Mouse (Mus musculus) spleen, adult 2 months (tissue): Measurements from ENCODE around the gene Desi1. TPM values are rescaled to one million over a fixed set of nuclear protein-coding genes. Genes with fewer than 3 reads are reported as not detected.

Experiments used
- DNase-seq, 2 experiments: peaks; one replicate each; pipeline versions ENCODE4 v3.0.0 to v3.0.0-alpha.2; 2012 to 2021; ENCODE audit warnings: low spot score in 2 of 2, low read depth in 1 of 2
- H3K27ac ChIP-seq: fragments of 200-500 bp; 2 replicates; pipeline ENCODE4 v1.5.1; 2012; ENCODE audit warnings: low read length, inconsistent platforms; ENCODE audit not compliant: insufficient read depth
- H3K27me3 ChIP-seq: fragments of 200-500 bp; 2 replicates; pipeline ENCODE4 v1.6.1; 2012; ENCODE audit warnings: mild to moderate bottlenecking, moderate library complexity, low read length, inconsistent platforms; ENCODE audit not compliant: control insufficient read depth, insufficient read depth
- H3K36me3 ChIP-seq: fragments of 200-500 bp; 2 replicates; pipeline ENCODE4 v1.6.1; 2012; ENCODE audit warnings: mild to moderate bottlenecking, low read length, inconsistent platforms; ENCODE audit not compliant: control insufficient read depth, insufficient read depth
- H3K4me1 ChIP-seq: fragments of 200-500 bp; 2 replicates; pipeline ENCODE4 v1.6.1; 2011; ENCODE audit warnings: inconsistent platforms; ENCODE audit not compliant: control insufficient read depth, insufficient read depth, insufficient read length
- H3K4me3 ChIP-seq: fragments of 200-500 bp; 2 replicates; pipeline ENCODE4 v1.5.1; 2011; ENCODE audit warnings: mild to moderate bottlenecking, inconsistent platforms; ENCODE audit not compliant: insufficient read depth, insufficient read length; ENCODE audit errors: extremely low read depth
- CTCF ChIP-seq: fragments of 200-500 bp; IDR thresholded peaks from 2 replicates; pipeline ENCODE4 v1.5.1; 2011; ENCODE audit warnings: mild to moderate bottlenecking, inconsistent platforms; ENCODE audit not compliant: insufficient read depth, insufficient read length, insufficient replicate concordance; ENCODE audit errors: extremely low read depth
- POLR2A ChIP-seq: fragments of 200-500 bp; IDR thresholded peaks from 2 replicates; pipeline ENCODE4 v1.6.1; 2011; ENCODE audit warnings: low read depth, low read length, inconsistent platforms
- WGBS: fragments of 180-500 bp; shearing (Covaris S2); methylation state at CpG from one replicate; pipeline ENCODE4 v1.1.7; 2018; 5-methylcytosine and 5-hydroxymethylcytosine counted together
- polyA plus RNA-seq: library from polyadenylated mRNA; depleted of rRNA; stranded (reverse); fragments of >200 nt; gene quantifications from 2 replicates; pipeline ENCODE4 v1.2.3, GENCODE M21; 2012

The Desi1 gene
- polyA plus RNA-seq, 1 experiment: 15.4 TPM

GRCm38 (mm10) chr15:82022535-82023088 lies 11.1 kb downstream of the Desi1 start:
- Histone ChIP-seq H3K27me3 (no peaks in the 10 kb centered on the region), H3K4me3 (no peak overlapping the region), H3K27ac (peak overlapping the region; percentile 10), H3K4me1 (peaks cover 4% of the 10 kb centered on the region; the same call in 1 of the 2 replicates), H3K36me3 (peaks cover 6% of the 10 kb centered on the region)
- no peak for DNase-seq
- WGBS: 38% methylated on average over 13 of the region's 13 CpGs
- no peak for TF ChIP-seq CTCF
- no peak for TF ChIP-seq POLR2A

- Histone ChIP-seq H3K4me3 (no peak overlapping the region), H3K27me3 (no peaks in the 10 kb centered on the region), H3K4me1 (peaks cover 9% of the 10 kb centered on the region; the same call in 1 of the 2 replicates), H3K36me3 (no peaks in the 10 kb centered on the region; the same call in 1 of the 2 replicates), H3K27ac (no peak overlapping the region)
- no peak for TF ChIP-seq POLR2A
- no peak for TF ChIP-seq CTCF
- WGBS: 76% methylated on average over 3 of the region's 3 CpGs
- no peak for DNase-seq
Measured at GRCm38 (mm10) chr15:82019288-82019687, 14.4 kb downstream of the Desi1 start.

GRCm38 (mm10) chr15:82017461-82017860 lies 16.2 kb downstream of the Desi1 start:
- Histone ChIP-seq H3K4me3 (no peak overlapping the region), H3K27ac (no peak overlapping the region), H3K4me1 (peaks cover 9% of the 10 kb centered on the region; the same call in 1 of the 2 replicates), H3K36me3 (no peaks in the 10 kb centered on the region), H3K27me3 (no peaks in the 10 kb centered on the region)
- DNase-seq: no peak
- no peak for TF ChIP-seq CTCF
- no peak for TF ChIP-seq POLR2A
- WGBS: 26% methylated on average over 4 of the region's 4 CpGs

- H3K27me3 ChIP-seq: no peaks in the 10 kb centered on the region
- TF ChIP-seq CTCF (no peak), POLR2A (no peak)
- peak overlapping the region; percentile 53 for H3K27ac ChIP-seq
- H3K36me3 ChIP-seq: no peaks in the 10 kb centered on the region
- H3K4me3 ChIP-seq: peak overlapping the region; percentile 81
- no peak for DNase-seq
- peaks cover 9% of the 10 kb centered on the region; the same call in 1 of the 2 replicates for H3K4me1 ChIP-seq
- 2% methylated on average over 6 of the region's 6 CpGs for WGBS
Measured at GRCm38 (mm10) chr15:82016830-82017229, 16.8 kb downstream of the Desi1 start.

GRCm38 (mm10) chr15:82016101-82016808 lies 17.4 kb downstream of the Desi1 start:
- Histone ChIP-seq H3K4me1 (peaks cover 9% of the 10 kb centered on the region; the same call in 1 of the 2 replicates), H3K27ac (peak overlapping the region; percentile 53), H3K36me3 (no peaks in the 10 kb centered on the region), H3K27me3 (no peaks in the 10 kb centered on the region), H3K4me3 (peak overlapping the region; percentile 81)
- under 1% methylated on average over 53 of the region's 53 CpGs for WGBS
- DNase-seq: peak; percentile 94 to 100
- no peak for TF ChIP-seq CTCF
- peak; percentile 65 for TF ChIP-seq POLR2A

GRCm38 (mm10) chr15:82015392-82016100 lies 18.1 kb downstream of the Desi1 start:
- DNase-seq: peak in 1 of 2 experiments; percentile 4
- no peaks in the 10 kb centered on the region for H3K36me3 ChIP-seq
- H3K27ac ChIP-seq: peak overlapping the region; percentile 15; the same call in 1 of the 2 replicates
- no peaks in the 10 kb centered on the region for H3K27me3 ChIP-seq
- peaks cover 9% of the 10 kb centered on the region; the same call in 1 of the 2 replicates for H3K4me1 ChIP-seq
- no peak for TF ChIP-seq CTCF
- no peak for TF ChIP-seq POLR2A
- WGBS: 1% methylated on average over 39 of the region's 39 CpGs
- peak overlapping the region; percentile 81 for H3K4me3 ChIP-seq
